Mouse (Mus musculus) cerebellum, adult 11-12 months (tissue): ENCODE measurements around the gene Asz1.

ENCODE experiments used
- DNase-seq: peaks from one replicate; pipeline ENCODE4 v3.0.0; 2022

Gene Asz1

DNA sequence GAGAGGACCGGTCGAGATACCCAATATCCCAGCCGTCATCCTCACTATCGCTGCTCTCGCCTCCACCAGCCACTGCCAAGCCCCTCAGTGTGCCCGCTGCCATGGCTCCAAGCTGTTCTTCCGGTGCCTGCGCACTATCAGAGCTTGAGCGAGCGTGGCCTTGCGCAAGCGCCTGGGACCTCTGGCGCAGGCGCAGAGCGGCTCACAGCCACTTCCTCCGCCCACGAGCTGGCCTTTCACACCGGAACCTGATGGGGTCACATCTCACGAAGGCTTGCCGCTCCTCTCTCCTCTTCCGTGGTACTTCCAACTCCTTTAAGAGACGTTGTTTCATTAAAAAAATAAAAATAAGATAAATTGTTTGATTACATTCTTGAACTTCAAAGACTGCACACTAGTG, at the start of gene Asz1:
Asz1 (minus strand) TSS at position 128 of the 400 bp plus-strand sequence.
- DNase-seq = no peak

DNA sequence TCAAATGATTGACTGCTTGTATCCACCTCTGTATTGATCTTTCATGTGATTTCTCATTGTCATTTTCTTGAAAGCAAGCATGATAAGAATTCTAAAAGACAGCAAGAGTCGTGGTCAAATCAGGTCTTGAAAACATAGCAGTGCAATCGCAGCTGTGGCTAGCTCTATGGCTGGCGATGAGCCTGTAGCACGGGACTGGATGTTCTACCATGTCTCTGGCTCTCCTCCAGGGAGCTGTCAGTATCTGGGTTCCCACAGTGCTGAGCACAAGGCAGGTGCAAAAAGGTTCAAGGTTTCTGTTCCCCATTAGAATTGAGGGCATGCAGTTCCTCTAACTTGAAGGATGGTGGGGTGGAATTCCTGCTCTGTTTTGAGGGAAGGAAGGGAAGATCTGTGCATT, 44.2 kb upstream of the Asz1 start:
- no peak for DNase-seq

DNA sequence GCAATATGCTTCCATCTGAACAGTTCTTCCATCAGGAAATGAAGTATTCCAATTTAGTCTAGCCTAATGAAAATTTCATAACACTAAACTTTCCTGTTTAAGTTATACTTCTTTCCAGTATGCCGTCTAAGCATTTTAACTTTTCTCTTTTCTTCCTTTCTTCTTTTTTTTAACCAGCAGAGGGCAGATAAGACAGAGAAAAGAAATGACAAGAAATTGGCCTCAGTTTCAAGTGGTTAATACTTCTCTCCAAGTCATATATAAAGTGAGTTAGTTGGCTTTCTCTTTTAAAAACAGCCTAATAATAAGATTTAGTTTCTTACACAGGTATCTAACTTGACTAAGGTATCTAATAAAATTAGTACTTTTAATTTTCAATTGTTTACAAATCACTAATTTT, 26.4 kb upstream of the Asz1 start:
- no peak for DNase-seq

DNA sequence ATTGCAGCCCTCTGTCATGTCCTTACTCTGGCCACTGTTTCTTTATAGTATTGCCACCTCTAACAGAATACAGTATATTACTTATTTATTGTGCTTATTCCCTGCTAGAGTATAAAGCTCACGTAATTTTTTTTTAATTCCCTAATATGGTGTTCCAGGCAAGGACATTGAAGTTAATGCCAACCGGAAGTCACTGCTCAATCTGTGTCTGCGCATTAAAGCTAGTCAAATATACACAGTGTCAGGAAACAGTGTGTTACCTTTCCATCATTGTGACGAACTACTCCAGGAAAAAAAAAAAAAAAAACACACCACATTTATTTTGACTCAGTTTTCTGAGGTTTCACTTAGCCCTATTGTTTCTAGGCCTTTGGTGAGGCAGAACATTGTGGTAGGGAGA, 19.2 kb upstream of the Asz1 start:
- DNase-seq = no peak

DNA sequence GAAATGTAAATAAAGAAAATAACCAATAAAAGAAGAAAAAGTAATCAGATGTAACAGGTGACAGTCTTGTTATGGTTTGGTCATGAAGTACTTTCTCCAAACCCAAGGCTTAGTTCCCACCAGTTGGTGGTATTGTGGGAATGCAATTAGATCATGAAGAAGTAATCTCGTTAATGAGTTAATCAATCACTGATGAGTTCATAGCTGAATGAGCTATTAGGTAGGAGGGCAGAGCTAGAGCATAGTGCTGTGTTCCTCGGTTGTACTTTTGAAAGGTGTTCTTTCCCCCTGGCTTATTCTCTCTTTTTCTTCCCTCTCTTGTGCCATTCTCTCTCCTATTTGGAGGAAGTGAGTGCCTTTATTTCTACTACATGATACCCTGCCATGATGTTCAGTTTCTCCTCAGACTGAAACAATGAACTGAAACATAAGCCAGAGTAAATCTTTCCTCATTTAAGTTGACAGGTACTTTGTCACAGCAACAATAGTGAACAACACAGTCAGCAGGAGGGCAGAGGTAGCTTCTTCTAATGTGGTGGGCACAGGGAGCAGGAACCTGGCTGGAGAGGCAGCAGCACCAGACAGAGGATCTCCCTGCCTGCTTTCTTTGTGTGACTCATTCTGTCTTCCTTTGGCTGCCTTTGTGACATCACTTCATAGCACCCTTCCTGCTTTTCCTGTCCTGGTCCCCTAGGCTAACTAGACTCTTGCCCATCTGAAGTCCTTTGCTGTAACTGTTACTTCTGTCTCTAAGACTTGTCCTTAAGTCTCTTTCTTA, 18.5 kb upstream of the Asz1 start:
- DNase-seq = no peak

DNA sequence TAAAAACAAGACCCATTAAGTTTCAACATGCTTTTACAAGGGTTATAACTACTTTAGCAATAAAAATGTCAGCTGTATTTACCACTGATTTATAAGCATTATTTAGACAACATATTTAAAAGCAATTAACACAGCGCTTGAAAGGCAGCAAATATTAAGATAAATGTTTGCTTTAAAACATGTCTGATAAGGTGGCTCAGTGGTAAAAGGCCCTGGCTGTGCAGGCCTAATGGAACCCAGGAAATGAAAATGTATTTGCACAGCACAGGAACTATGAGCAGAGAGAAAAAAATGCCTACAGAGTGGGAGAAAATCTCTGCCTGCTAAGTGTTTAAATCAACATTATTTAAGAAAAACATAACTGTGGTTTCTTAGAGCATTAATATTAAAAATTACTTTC, 12.0 kb downstream of the Asz1 start:
- DNase-seq = no peak

DNA sequence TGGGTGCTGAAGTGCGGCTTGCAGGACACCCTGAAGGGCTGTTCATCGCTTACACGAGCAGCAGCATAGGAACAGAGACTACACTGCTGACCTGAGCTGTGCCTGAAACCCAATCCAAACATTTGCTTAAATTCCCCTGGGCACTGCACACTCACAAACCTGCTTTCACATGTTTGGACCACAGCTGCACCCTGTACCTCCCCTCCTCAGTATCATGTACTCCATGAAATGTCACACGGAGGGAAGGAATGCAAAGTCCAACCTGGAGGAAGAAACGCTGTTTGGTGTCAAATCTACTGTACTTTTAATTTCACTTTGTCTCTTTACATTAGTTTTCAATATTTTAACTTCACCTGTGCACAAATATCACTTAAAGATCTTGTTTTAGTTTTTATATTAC, 19.8 kb downstream of the Asz1 start:
- DNase-seq = no peak

DNA sequence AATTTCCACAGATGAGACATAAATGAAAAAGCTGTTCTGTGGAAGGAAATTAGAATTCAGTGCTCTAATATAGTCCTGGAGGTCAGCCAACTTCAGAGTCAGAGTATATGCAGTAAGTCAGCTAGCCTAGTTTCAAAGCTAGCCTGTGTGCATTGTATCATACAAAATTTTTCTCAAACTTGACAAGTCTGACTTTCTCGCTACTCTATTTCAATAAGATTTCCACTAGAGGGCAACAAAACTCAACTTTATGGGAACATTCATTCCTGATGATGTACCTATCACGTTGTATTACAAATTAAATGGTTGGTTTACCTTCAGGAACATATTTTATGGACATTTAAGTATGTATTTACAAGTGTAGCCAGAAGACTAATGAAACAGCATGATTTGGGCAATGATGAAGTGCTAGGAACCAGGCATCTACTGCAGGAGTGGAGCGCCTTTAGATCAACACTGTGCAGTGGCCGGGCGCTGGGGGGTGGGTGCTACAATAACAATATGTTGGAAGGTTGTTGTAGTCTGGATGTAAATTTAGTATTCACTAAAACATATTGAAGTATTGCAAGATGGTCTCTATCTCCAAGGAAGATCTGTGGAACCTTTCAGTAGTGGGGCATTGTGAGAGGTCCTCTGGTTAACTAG, 21.6 kb downstream of the Asz1 start:
- DNase-seq = no peak

DNA sequence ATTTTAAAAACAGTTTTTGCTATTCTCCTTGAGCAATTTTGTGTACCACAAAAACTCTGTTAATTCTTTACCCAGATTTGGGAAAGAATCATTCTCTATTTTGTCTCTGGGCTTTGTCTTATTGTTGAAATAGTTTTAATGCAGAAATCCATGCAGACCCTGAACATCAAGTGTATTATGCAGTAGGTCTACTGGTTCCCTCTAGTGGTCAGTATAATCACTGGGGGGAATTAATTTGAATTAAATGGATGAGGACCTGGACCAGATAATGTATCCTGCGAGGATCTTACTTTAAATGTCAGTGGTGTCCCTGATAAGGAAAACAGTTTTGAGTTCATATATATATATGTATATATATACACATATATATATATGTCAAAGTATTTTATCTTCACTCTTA, 30.2 kb downstream of the Asz1 start:
- no peak for DNase-seq

DNA sequence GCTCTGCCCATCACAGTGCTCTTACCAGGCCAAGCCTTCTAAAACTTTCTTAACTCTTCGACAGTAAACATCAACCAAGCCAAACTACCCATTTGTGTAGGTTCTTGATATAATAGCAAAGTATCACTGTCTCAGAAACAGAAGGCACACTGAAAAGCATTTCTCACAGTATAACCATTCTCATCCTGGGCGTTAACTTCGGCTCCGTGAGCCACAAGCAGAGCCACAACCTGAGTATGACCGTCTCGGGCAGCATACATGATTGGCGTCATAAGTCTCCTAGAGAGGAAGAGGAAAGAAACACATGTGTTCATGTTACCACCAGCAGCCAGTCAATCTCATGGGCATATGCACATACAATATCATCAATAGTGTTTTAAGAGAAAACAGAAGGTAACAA, 31.9 kb downstream of the Asz1 start:
- no peak for DNase-seq

DNA sequence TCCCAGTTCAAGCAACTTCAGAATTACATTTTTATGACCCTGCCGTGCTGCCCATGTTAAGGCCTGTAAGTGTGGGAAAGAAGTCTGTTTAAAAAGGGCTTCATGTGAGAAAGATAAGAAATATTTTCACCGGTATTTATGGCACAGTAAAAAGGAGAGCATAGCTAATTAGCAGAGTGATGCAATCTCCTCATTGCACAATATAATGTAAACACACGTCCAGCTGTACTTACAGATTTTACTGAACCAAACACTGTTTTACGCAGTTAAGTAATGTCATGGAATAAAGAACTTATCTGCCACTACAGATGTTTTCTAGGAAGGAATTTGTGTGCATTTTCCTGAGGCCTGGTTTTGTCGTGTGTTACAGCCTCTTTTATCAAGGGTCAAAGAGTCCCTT, 32.3 kb downstream of the Asz1 start:
- no peak for DNase-seq

DNA sequence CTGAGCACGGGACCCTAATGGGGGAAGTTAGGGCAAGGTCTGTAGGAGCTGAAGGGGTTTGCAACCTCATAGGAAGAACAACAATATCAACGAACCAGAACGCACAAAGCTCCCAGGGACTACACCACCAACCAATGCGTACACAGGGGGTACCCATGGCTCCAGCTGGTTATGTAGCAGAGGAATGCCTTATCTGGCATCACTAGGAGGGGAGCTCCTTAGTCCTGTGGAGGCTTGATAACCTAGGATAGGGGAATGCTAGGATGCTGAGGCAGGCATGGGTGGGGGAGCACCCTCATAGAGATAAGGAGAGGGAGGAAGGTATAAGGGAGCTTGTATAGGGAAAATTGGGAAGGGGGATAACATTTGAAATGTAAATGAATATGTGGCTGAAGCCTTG, 51.0 kb downstream of the Asz1 start:
- no peak for DNase-seq

DNA sequence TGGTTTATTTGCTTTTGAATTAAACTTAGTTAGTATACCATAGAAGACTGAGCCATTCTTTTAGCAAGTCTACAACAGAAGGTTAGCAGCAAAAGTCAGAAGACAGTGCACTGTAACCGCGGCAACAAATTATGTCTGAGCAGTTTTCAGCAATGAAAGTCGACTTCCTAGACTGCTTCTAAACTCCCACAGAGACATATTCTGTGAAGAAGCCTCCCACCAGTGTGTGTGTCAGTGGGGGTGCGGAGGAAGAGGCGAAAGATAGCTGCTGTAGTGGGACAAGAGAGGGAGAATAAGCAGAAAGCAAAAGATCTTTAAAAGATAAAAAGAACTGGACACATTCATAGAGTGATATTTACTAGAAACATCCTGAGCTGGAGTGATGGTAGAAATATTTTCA, 57.2 kb downstream of the Asz1 start:
- no peak for DNase-seq

DNA sequence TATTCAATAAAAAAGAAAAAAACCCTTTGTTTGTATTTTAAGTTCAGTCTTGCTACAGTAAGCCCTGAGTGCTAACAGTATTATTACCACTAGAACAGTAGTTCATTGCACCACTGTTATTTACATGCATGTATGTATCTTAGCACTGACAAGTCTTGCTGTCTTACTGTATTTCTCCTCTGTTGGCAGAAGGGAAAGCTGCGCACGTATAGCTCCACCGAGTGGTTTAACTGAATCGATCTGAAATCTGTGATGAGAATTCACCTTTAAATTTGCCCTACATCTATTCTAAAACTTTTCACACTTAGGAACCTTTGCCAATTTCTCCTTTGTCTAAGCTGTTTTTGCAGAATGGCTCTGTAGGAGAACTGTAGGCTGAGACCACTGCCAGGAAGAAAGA, 64.6 kb downstream of the Asz1 start:
- no peak for DNase-seq

DNA sequence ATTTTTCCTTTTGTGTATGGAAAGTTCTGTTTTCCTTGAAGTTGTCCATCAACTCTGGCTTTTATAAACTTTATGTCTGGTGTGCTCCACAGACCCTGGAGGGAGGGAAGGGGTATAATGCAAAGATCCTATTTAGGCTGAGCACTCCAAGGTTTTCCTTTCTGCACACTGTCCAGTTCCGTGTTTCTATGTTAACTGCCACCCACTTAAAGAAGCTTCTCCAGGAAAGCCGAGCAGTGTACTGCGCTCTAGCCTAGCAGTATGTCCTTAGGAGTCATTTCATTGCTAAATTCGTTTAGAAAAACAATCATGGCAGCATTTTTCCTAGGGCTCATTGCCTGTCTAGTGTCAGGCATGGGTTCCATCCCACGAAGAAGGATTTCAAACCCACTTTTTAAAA, 65.7 kb downstream of the Asz1 start:
- no peak for DNase-seq

DNA sequence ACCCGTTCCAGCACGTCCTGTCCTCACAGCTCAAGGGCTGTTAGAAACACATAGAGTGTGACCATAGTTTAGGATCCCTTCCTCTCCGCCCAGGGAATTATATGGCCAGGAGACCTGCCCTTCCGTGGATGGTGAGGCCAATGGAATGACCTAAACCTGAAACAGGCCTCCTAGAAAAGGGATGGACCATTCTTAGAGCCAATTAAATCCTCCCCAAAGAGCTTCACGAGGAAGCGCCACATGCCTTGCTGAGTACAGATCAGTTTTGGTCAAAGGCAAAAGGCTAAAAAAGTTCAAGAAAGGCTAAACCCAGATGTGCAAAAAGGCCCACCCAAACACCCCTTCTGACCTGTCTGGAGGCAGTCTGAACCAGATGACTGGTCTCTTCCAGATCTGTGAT, 76.6 kb downstream of the Asz1 start:
- DNase-seq = no peak

DNA sequence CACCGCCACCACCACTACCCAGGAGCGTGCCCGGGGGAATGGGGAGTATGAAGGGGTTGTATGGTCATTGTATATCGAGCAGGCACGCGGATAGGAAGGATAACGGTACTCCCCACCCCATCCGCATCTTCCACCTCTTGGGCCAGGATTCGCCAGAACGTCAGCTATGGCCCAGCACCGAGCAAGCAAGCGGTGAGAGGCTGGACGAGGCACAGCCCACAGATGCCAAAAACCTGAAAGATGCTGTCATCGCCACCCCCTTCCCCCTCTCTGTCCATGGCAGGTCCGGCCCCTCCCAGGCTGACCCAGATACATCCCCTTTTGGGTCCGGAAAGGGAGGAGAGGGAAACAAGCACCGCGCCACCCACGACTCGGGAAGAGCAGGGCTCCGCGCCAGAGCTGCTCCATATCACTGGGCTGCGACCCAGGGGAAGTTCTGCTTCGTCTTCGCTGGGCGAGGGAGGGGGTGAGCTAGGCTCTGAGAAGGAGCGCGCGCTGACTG, 77.3 kb downstream of the Asz1 start:
- no peak for DNase-seq

DNA sequence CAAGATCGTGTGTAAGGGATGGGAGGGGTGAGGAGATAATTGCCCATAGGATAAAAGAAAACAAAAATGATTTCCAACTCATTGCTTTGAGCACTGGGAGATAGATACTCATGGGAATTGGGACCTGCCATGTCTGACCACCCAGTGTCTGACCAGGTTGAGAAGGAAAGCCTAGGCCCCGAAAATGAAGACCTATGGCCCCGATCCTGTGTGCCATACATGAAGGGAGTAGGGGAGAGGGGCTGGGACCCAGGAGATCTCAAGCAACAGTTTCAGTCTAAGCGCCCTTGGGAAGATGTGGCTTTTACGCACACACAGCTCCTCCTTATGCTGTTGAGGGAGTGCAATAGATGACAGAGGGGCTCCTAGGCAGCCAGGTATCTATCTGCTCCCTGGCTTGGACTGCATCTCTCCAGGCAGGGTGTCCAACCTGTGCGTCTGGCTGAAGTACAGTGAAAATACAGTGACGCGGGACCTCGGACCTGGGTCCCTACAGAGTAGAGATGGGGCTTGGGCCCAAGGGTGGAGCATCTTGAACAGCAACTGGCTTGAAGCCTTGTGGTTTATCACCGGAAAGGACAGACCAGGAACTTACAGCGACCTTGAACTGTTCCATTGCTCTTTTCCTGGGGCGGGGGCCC, 77.9 kb downstream of the Asz1 start:
- no peak for DNase-seq

DNA sequence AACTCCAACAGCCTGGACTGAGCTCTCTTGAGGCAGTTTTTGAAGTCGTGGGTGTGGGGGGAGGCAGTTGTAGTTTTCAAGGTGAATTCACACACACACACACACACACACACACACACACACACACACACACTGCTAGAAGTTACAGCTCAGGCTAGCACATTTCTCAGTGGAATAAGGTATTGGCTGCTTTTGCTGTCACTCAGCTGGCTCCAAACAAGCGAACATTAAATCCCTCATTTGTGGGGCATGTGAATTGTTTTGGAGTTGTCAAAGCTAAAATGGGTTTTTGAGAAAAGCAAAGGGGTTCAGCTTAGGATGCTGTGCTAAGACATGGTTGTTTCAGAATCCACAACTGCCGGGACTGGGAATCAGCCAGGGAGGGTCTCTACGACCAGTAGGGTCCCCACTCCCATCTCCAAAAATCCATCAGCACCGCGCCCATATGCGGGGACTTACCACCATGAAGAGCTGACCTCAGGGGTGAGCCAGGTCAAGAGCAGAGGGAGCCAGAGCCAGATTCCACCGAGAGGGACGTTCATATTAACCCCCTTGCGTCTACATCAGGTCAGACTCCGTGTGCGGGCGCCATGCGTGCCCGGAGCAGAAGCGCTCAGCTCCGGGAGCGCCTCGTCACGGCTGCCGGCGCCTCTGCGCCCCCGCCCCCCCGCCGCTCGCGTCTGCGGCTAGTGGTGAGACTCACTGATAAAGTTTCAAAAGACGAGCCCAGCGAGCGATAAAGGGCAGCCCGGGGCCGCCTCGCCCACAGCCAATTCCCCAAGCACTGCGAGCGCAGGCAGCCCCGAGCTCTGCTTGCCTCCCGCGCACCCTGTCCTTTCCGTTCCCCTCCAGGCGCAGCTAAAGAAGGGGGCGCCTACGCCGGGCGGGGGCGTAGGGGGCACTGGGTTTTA, 78.9 kb downstream of the Asz1 start, which contains the start of gene Wnt2:
Wnt2 (minus strand) TSS at position 840 of the 911 bp plus-strand sequence.
- DNase-seq = no peak

DNA sequence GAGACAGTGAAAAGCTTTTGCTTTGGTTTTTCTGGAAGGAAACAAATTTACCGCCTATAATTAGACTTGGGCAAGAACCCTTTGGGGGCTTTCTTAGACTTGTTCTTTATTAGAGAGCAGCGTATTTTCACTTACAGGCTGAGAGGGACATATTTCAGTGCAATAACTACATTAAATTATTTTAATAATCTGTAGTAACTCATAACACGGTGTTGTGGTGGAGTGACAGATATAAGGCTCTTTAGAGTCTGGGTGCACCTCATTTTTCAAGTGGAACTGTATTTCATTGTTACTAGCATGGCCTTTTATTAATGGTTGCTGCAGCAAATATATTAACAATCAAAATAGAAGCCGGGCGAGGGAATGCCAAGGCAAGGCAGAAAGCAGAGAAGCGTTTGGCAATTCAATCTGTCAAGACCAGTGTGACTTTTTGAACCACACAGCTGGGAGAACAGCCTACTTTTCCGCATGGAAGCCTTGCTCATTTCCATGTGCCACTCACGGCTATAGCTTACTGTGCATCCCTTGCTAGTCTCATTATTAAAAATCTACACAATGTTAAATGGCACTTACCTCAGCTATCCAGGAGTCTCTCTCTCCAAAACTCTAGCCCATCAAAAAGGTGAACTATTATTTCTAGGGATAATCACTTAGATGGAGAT, 84.6 kb downstream of the Asz1 start:
- no peak for DNase-seq

DNA sequence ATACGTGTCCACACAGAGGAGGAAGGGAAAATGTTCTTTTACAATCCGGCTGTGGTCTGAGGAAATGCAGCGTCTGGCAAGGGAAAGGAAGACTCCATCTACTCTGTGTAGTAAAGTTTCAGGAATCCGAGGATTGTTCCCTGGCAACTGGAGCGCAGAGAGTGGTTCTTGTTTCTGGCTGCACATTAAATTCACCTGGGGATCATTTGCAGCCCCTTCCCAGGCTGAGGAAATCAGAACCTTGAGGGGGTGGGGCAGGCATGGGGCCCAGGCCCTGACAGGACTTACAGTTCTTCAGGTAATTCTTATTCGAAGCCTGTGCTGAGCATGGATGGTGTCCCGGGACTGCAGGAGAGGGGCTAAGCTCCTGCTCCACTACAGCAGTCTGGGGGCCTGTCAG, 95.5 kb downstream of the Asz1 start:
- no peak for DNase-seq

DNA sequence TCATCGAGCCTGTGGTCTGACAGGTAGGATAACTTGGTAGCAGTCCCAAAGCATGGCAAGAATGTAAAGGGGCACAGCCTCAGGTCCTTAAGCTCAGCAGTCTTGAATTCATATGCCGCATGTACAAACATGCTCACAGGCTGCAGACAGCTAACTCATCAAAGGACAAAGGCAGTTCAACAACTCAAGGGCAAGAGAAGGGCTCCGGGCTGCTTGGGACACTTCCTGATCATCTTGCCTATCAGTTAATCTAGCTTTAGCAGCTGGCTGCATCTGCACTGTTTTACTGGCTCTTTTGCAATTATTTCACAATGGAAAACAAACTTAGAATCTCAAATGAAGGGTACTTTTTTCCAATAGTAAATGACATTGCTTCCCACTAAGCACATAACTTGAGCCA, 101.5 kb downstream of the Asz1 start:
- no peak for DNase-seq
